Mouse (Mus musculus) inflammation-experienced regulatory T-cells (primary cell): ENCODE data around the gene Ano3. TPM values are rescaled to one million over a fixed set of nuclear protein-coding genes. Genes with fewer than 3 reads are reported as not detected.

ENCODE experiments used
- polyA plus RNA-seq, 2 experiments: library from polyadenylated mRNA; unstranded; fragments of 100-300 nt; shearing (Covaris generic); gene quantifications; one replicate each; pipeline ENCODE4 v1.2.1; 2017

Ano3 gene
- polyA plus RNA-seq: under 1 TPM; 0.05 to 0.23 TPM

GRCm38 (mm10) chr2:110950823-110951222 is at the start of gene Ano3:
Ano3 (minus strand) TSS chr2:110950923.

GRCm38 (mm10) chr2:110721290-110721753 is 229.4 kb downstream of the Ano3 start, which contains the start of gene Muc15:
Muc15 (plus strand) TSS chr2:110721340.

Other genes with a start within 250 kb of the Ano3 start
- gene Muc15, start 229.6 kb downstream of the Ano3 start, polyA plus RNA-seq: not detected
- not detected for gene Gm13941, start 155.1 kb upstream of the Ano3 start, polyA plus RNA-seq
- not detected for gene Gm15130, start 202.0 kb upstream of the Ano3 start, polyA plus RNA-seq